Mouse (Mus musculus): ENCODE results near the gene Soga1. TPM values are rescaled to one million over a fixed set of nuclear protein-coding genes. Genes with fewer than 3 reads are reported as not detected.
A peak's percentile ranks its signal among the peaks of the same experiment; 100 is the strongest.

The Soga1 gene
- total RNA-seq, 2 experiments from 2014 or later: 33.7 to 34.6 TPM

- peak; percentile 93 to 97 for DNase-seq (ENCODE audit: low spot score in 2 of 2)
Measured at GRCm38 (mm10) chr2:156991470-156992319, 87.4 kb downstream of the Soga1 start, which contains the start of gene Ndrg3. Gene Ndrg3, minus strand, starts transcription at chr2:156992056.

- no peak for DNase-seq (ENCODE audit: low spot score in 2 of 2)
Measured at GRCm38 (mm10) chr2:156990727-156991431, 88.2 kb downstream of the Soga1 start.

GRCm38 (mm10) chr2:156987316-156987715 lies 91.7 kb downstream of the Soga1 start:
- no peak for DNase-seq (ENCODE audit: low spot score in 2 of 2)

GRCm38 (mm10) chr2:156982864-156983263 lies 96.2 kb downstream of the Soga1 start:
- no peak for DNase-seq (ENCODE audit: low spot score in 2 of 2)

- no peak for DNase-seq (ENCODE audit: low spot score in 2 of 2)
Measured at GRCm38 (mm10) chr2:156981291-156981690, 97.8 kb downstream of the Soga1 start.

- DNase-seq (ENCODE audit: low spot score in 2 of 2): no peak
Measured at GRCm38 (mm10) chr2:156980059-156980458, 99.0 kb downstream of the Soga1 start.

- no peak for DNase-seq (ENCODE audit: low spot score in 2 of 2)
Measured at GRCm38 (mm10) chr2:156976711-156977110, 102.3 kb downstream of the Soga1 start.

- DNase-seq (ENCODE audit: low spot score in 2 of 2): no peak
Measured at GRCm38 (mm10) chr2:156974967-156975366, 104.1 kb downstream of the Soga1 start.

- no peak for DNase-seq (ENCODE audit: low spot score in 2 of 2)
Measured at GRCm38 (mm10) chr2:156973316-156974100, 105.5 kb downstream of the Soga1 start.

GRCm38 (mm10) chr2:156970253-156970652 lies 108.8 kb downstream of the Soga1 start:
- no peak for DNase-seq (ENCODE audit: low spot score in 2 of 2)

GRCm38 (mm10) chr2:156968501-156968900 lies 110.6 kb downstream of the Soga1 start:
- DNase-seq (ENCODE audit: low spot score in 2 of 2): no peak

- DNase-seq (ENCODE audit: low spot score in 2 of 2): peak in 1 of 2 experiments; percentile 21
Measured at GRCm38 (mm10) chr2:156967388-156967787, 111.7 kb downstream of the Soga1 start.

Other genes with a start within 250 kb of the Soga1 start
- gene Tgif2, start 239.2 kb downstream of the Soga1 start, total RNA-seq (2021): 10 to 100 TPM; 13.4 to 14.8 TPM
- gene 4930518I15Rik, start 221.3 kb downstream of the Soga1 start, total RNA-seq (2021): 1 to 10 TPM; 1.3 to 2.7 TPM
- 10 to 100 TPM; 70.6 to 75.5 TPM for gene Rab5if, start 216.1 kb downstream of the Soga1 start, total RNA-seq (2021)
- gene Sla2, start 192.1 kb downstream of the Soga1 start, total RNA-seq (2021): not detected
- gene Ndrg3, start 87.2 kb downstream of the Soga1 start, total RNA-seq (2021): 10 to 100 TPM; 23.2 to 24.0 TPM
- 10 to 100 TPM; 11.6 to 12.3 TPM for gene Dsn1, start 72.1 kb downstream of the Soga1 start, total RNA-seq (2021)
- gene Tldc2, start 7.8 kb upstream of the Soga1 start, total RNA-seq (2021): not detected
- gene Samhd1, start 56.0 kb upstream of the Soga1 start, total RNA-seq (2021): 10 to 100 TPM; 23.4 to 23.6 TPM
- 10 to 100 TPM; 11.8 to 13.3 TPM for gene Rbl1, start 125.3 kb upstream of the Soga1 start, total RNA-seq (2021)
- 100 to 1,000 TPM; 142 to 155 TPM for gene Rpn2, start 199.8 kb upstream of the Soga1 start, total RNA-seq (2021)
- under 1 TPM; 0.16 to 0.29 TPM for gene Mroh8, start 200.3 kb upstream of the Soga1 start, total RNA-seq (2021)

Measured in gastrocnemius, postnatal 4 days (tissue).